Mouse (Mus musculus): ENCODE data around the gene Sdsl. TPM values are rescaled to one million over a fixed set of nuclear protein-coding genes. Genes with fewer than 3 reads are reported as not detected.

Sdsl gene
- 0.69 TPM for polyA plus RNA-seq (2012; fragmentation: generic; extraction: Trizol)
- long read RNA-seq, experiment 1, partial matches to known transcripts: 3 of 3 reads
- long read RNA-seq, experiment 1, other reads (novel, unspliced or antisense): 0 of 3 reads
- long read RNA-seq, experiment 2: 0 reads

- Histone ChIP-seq H3K79me3 (ENCODE audit: low read depth) (no peaks in the 10 kb centered on the region), H3K79me2 (ENCODE audit: control insufficient read depth, insufficient read depth) (no peaks in the 10 kb centered on the region), H3K4me3 (ENCODE audit: insufficient read depth, poor library complexity, severe bottlenecking) (no peak within 1 kb of the TSS), H3K36me3 (ENCODE audit: control insufficient read depth, insufficient read depth) (no peaks in the 10 kb centered on the region), H3ac (ENCODE audit: control insufficient read depth, insufficient read length, low read depth) (no peak within 1 kb of the TSS), H3K27me3 (ENCODE audit: control insufficient read depth, insufficient read depth, insufficient read length) (peaks cover 52% of the 10 kb centered on the region)
- TF ChIP-seq MYOD1 (IDR thresholded peaks at IDR 0.05; ENCODE audit: control insufficient read depth, insufficient read length, low read depth) (no peak), MAX (IDR thresholded peaks at IDR 0.05) (no peak), CTCF (IDR thresholded peaks at IDR 0.05; ENCODE audit: control insufficient read depth, insufficient read depth, insufficient read length) (no peak), FOSL1 (IDR thresholded peaks at IDR 0.05; ENCODE audit: insufficient read depth, low read length, poor library complexity, severe bottlenecking) (no peak), USF1 (IDR thresholded peaks at IDR 0.05; ENCODE audit: low read depth) (no peak)
Observed at GRCm38 (mm10) chr5:120472770-120473169, at the start of gene Sdsl. Sdsl (minus strand) TSS chr5:120472810.

- H3K79me2 ChIP-seq (ENCODE audit: control insufficient read depth, insufficient read depth): peaks cover 9% of the 10 kb centered on the region
- no peak for TF ChIP-seq USF1 (IDR thresholded peaks at IDR 0.05; ENCODE audit: low read depth)
- H3K36me3 ChIP-seq (ENCODE audit: control insufficient read depth, insufficient read depth): peaks cover 2% of the 10 kb centered on the region
- H3K79me3 ChIP-seq (ENCODE audit: low read depth): peaks cover 4% of the 10 kb centered on the region
- H3K27me3 ChIP-seq (ENCODE audit: control insufficient read depth, insufficient read depth, insufficient read length): no peaks in the 10 kb centered on the region
- no peak overlapping the region for H3ac ChIP-seq (ENCODE audit: control insufficient read depth, insufficient read length, low read depth)
- H3K4me3 ChIP-seq (ENCODE audit: insufficient read depth, poor library complexity, severe bottlenecking): no peak overlapping the region
Observed at GRCm38 (mm10) chr5:120517552-120517951, 44.9 kb upstream of the Sdsl start.

GRCm38 (mm10) chr5:120516221-120516984 lies 43.8 kb upstream of the Sdsl start:
- Histone ChIP-seq H3K4me3 (ENCODE audit: insufficient read depth, poor library complexity, severe bottlenecking) (no peak overlapping the region), H3ac (ENCODE audit: control insufficient read depth, insufficient read length, low read depth) (no peak overlapping the region), H3K79me2 (ENCODE audit: control insufficient read depth, insufficient read depth) (peaks cover 9% of the 10 kb centered on the region), H3K79me3 (ENCODE audit: low read depth) (peaks cover 4% of the 10 kb centered on the region), H3K27me3 (ENCODE audit: control insufficient read depth, insufficient read depth, insufficient read length) (no peaks in the 10 kb centered on the region), H3K36me3 (ENCODE audit: control insufficient read depth, insufficient read depth) (no peaks in the 10 kb centered on the region)
- TF ChIP-seq FOSL1 (IDR thresholded peaks at IDR 0.05; ENCODE audit: insufficient read depth, low read length, poor library complexity, severe bottlenecking) (no peak), USF1 (IDR thresholded peaks at IDR 0.05; ENCODE audit: low read depth) (peak; percentile 58)

GRCm38 (mm10) chr5:120515451-120515850 lies 42.8 kb upstream of the Sdsl start:
- Histone ChIP-seq H3ac (ENCODE audit: control insufficient read depth, insufficient read length, low read depth) (no peak overlapping the region), H3K79me3 (ENCODE audit: low read depth) (peaks cover 4% of the 10 kb centered on the region), H3K79me2 (ENCODE audit: control insufficient read depth, insufficient read depth) (peaks cover 9% of the 10 kb centered on the region), H3K36me3 (ENCODE audit: control insufficient read depth, insufficient read depth) (no peaks in the 10 kb centered on the region), H3K27me3 (ENCODE audit: control insufficient read depth, insufficient read depth, insufficient read length) (no peaks in the 10 kb centered on the region), H3K4me3 (ENCODE audit: insufficient read depth, poor library complexity, severe bottlenecking) (no peak overlapping the region)
- TF ChIP-seq USF1 (IDR thresholded peaks at IDR 0.05; ENCODE audit: low read depth) (no peak), CTCF (IDR thresholded peaks at IDR 0.05; ENCODE audit: control insufficient read depth, insufficient read depth, insufficient read length) (no peak), MYOG (IDR thresholded peaks at IDR 0.05; ENCODE audit: control insufficient read depth, extremely low read depth, insufficient read length) (no peak), CEBPB (IDR thresholded peaks at IDR 0.05; ENCODE audit: low read depth) (no peak), MYOD1 (IDR thresholded peaks at IDR 0.05; ENCODE audit: control insufficient read depth, insufficient read length, low read depth) (no peak), MAX (IDR thresholded peaks at IDR 0.05) (no peak), FOSL1 (IDR thresholded peaks at IDR 0.05; ENCODE audit: insufficient read depth, low read length, poor library complexity, severe bottlenecking) (no peak)

- H3K79me3 ChIP-seq (ENCODE audit: low read depth): peaks cover 4% of the 10 kb centered on the region
- TF ChIP-seq FOSL1 (IDR thresholded peaks at IDR 0.05; ENCODE audit: insufficient read depth, low read length, poor library complexity, severe bottlenecking): no peak
- TF ChIP-seq MYOD1 (IDR thresholded peaks at IDR 0.05; ENCODE audit: control insufficient read depth, insufficient read length, low read depth): peak; percentile 20
- no peak for TF ChIP-seq MYOG (IDR thresholded peaks at IDR 0.05; ENCODE audit: control insufficient read depth, extremely low read depth, insufficient read length)
- H3K79me2 ChIP-seq (ENCODE audit: control insufficient read depth, insufficient read depth): peaks cover 9% of the 10 kb centered on the region
- H3K4me3 ChIP-seq (ENCODE audit: insufficient read depth, poor library complexity, severe bottlenecking): no peak overlapping the region
- H3ac ChIP-seq (ENCODE audit: control insufficient read depth, insufficient read length, low read depth): no peak overlapping the region
- H3K36me3 ChIP-seq (ENCODE audit: control insufficient read depth, insufficient read depth): no peaks in the 10 kb centered on the region
- H3K27me3 ChIP-seq (ENCODE audit: control insufficient read depth, insufficient read depth, insufficient read length): no peaks in the 10 kb centered on the region
Observed at GRCm38 (mm10) chr5:120514754-120515153, 42.1 kb upstream of the Sdsl start.

GRCm38 (mm10) chr5:120514031-120514677 lies 41.5 kb upstream of the Sdsl start:
- Histone ChIP-seq H3K79me2 (ENCODE audit: control insufficient read depth, insufficient read depth) (peaks cover 9% of the 10 kb centered on the region), H3K79me3 (ENCODE audit: low read depth) (peaks cover 4% of the 10 kb centered on the region), H3K27me3 (ENCODE audit: control insufficient read depth, insufficient read depth, insufficient read length) (no peaks in the 10 kb centered on the region), H3ac (ENCODE audit: control insufficient read depth, insufficient read length, low read depth) (no peak overlapping the region), H3K4me3 (ENCODE audit: insufficient read depth, poor library complexity, severe bottlenecking) (no peak overlapping the region), H3K36me3 (ENCODE audit: control insufficient read depth, insufficient read depth) (no peaks in the 10 kb centered on the region)
- TF ChIP-seq CEBPB (IDR thresholded peaks at IDR 0.05; ENCODE audit: low read depth) (peak; percentile 74), MYOG (IDR thresholded peaks at IDR 0.05; ENCODE audit: control insufficient read depth, extremely low read depth, insufficient read length) (no peak), USF1 (IDR thresholded peaks at IDR 0.05; ENCODE audit: low read depth) (no peak), MYOD1 (IDR thresholded peaks at IDR 0.05; ENCODE audit: control insufficient read depth, insufficient read length, low read depth) (peak; percentile 78), CTCF (IDR thresholded peaks at IDR 0.05; ENCODE audit: control insufficient read depth, insufficient read depth, insufficient read length) (no peak), MAX (IDR thresholded peaks at IDR 0.05) (no peak), FOSL1 (IDR thresholded peaks at IDR 0.05; ENCODE audit: insufficient read depth, low read length, poor library complexity, severe bottlenecking) (no peak)
